Mouse (Mus musculus) kidney, adult 2 months (tissue): ENCODE measurements around the gene Lamc2. TPM values are rescaled to one million over a fixed set of nuclear protein-coding genes. Genes with fewer than 3 reads are reported as not detected.

Experiments
- DNase-seq: peaks from one replicate; pipeline ENCODE4 v3.0.0; 2021
- H3K27ac ChIP-seq: fragments of 200-500 bp; 2 replicates; pipeline ENCODE4 v1.5.1; 2012; ENCODE audit warnings: low read depth, low read length, control low read depth, inconsistent platforms; ENCODE audit not compliant: insufficient read depth
- H3K27me3 ChIP-seq: fragments of 200-500 bp; replicated peaks from 2 replicates; pipeline ENCODE4 v1.6.1; 2012; ENCODE audit warnings: mild to moderate bottlenecking, moderate library complexity, low read length, inconsistent platforms; ENCODE audit not compliant: control insufficient read depth, insufficient read depth
- H3K36me3 ChIP-seq: fragments of 200-500 bp; 2 replicates; pipeline ENCODE4 v1.6.1; 2012; ENCODE audit warnings: mild to moderate bottlenecking, moderate library complexity, low read length, inconsistent platforms; ENCODE audit not compliant: control insufficient read depth, insufficient read depth
- H3K4me1 ChIP-seq: fragments of 200-500 bp; 2 replicates; pipeline ENCODE4 v1.6.1; 2011; ENCODE audit warnings: low read length; ENCODE audit not compliant: control insufficient read depth, insufficient read depth
- H3K4me3 ChIP-seq: fragments of 200-500 bp; 2 replicates; pipeline ENCODE4 v1.5.1; 2011; ENCODE audit warnings: mild to moderate bottlenecking, low read depth, low read length, control low read depth; ENCODE audit not compliant: insufficient read depth
- CTCF ChIP-seq: fragments of 200-500 bp; conservative IDR thresholded peaks from 2 replicates; pipeline ENCODE4 v1.5.1; 2011; ENCODE audit warnings: low read depth, mild to moderate bottlenecking, control low read depth, low read length, moderate library complexity, mixed read lengths; ENCODE audit not compliant: insufficient read depth, insufficient read length
- POLR2A ChIP-seq: fragments of 200-500 bp; IDR thresholded peaks from one replicate; pipeline ENCODE4 v1.6.1; 2011; ENCODE audit warnings: low read depth, low read length, control low read depth
- WGBS: fragments of 180-500 bp; shearing (Covaris S2); methylation state at CpG from one replicate; pipeline ENCODE4 v1.1.7; 2018; 5-methylcytosine and 5-hydroxymethylcytosine counted together
- polyA plus RNA-seq: library from polyadenylated mRNA; depleted of rRNA; stranded (reverse); fragments of >200 nt; gene quantifications from 2 replicates; pipeline ENCODE4 v1.2.3, GENCODE M21; 2012

Lamc2 gene
- polyA plus RNA-seq, 1 experiment = 7.0 TPM

DNA sequence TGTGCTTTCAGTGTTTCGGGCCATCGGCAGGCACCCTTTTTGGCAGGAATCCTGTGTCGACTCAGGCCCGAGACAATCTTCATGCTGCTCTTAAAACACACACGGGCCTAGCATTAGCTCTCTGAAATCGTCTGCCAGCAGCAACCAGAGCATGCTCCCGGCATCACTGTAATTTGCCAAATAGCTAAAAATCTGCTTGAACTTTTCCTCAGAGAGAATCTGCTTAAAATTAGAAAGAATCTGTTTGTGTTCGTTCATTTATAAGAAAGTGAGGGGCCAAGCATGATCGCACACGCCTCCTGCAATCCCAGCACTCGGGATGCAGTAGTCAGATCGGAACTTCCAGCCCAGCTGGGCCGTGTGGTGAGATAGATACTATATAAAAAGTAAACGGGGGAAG lies 15.2 kb upstream of the Lamc2 start:
- Histone ChIP-seq H3K4me1 (no peaks in the 10 kb centered on the region), H3K36me3 (no peaks in the 10 kb centered on the region), H3K27me3 (no peaks in the 10 kb centered on the region; the same call in 1 of the 2 replicates), H3K4me3 (no peak overlapping the region), H3K27ac (no peak overlapping the region)
- WGBS = 69% methylated on average over 14 of the region's 14 CpGs
- no peak for DNase-seq
- TF ChIP-seq POLR2A = no peak
- no peak for TF ChIP-seq CTCF

DNA sequence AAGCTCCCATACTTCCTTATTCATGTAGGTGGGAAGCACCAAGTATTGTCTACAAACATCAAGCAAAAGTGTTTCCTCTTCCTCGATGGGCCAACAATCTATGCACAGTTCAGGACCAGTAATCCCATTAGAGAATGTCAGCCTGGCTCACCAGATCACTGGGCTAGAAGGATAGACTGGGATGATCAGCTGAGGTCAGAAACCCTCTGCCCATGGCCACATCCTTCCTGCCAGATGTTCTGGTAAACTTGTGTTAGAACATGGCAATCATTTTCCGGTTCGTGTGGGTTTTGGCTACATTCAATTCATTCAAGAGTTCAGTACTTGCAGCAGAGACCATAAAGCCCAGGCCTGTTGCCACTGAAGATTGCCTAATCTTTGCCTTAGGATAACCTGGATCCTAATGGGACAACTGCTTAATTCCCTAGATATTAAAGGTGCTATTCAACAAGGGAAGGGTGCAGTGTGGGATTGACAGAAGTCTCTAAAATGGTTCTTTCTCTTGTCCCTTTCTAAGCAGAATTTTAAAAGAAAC lies 11.1 kb upstream of the Lamc2 start:
- 74% methylated on average over 3 of the region's 3 CpGs for WGBS

GRCm38 (mm10) chr1:153192945-153193344 lies 6.7 kb upstream of the Lamc2 start:
- H3K4me1 ChIP-seq = peaks cover 2% of the 10 kb centered on the region; the same call in 1 of the 2 replicates
- H3K27ac ChIP-seq = no peak overlapping the region
- TF ChIP-seq CTCF (no peak), POLR2A (no peak)
- 92% methylated on average over 6 of the region's 6 CpGs for WGBS
- no peak for DNase-seq
- no peaks in the 10 kb centered on the region for H3K36me3 ChIP-seq
- no peaks in the 10 kb centered on the region for H3K27me3 ChIP-seq
- no peak overlapping the region for H3K4me3 ChIP-seq

More for the DNA sequence above, 11.1 kb upstream of the Lamc2 start:
- H3K4me3 ChIP-seq = no peak overlapping the region
- H3K36me3 ChIP-seq = no peaks in the 10 kb centered on the region
- H3K27me3 ChIP-seq = no peaks in the 10 kb centered on the region; the same call in 1 of the 2 replicates
- TF ChIP-seq POLR2A (no peak), CTCF (no peak)
- H3K27ac ChIP-seq = no peak overlapping the region
- no peaks in the 10 kb centered on the region; the same call in 1 of the 2 replicates for H3K4me1 ChIP-seq
- no peak for DNase-seq

- no peak for DNase-seq
- no peaks in the 10 kb centered on the region for H3K36me3 ChIP-seq
- no peak overlapping the region for H3K27ac ChIP-seq
- peaks cover 2% of the 10 kb centered on the region; the same call in 1 of the 2 replicates for H3K4me1 ChIP-seq
- 62% methylated on average over 4 of the region's 4 CpGs for WGBS
- TF ChIP-seq CTCF (no peak), POLR2A (no peak)
- no peak overlapping the region for H3K4me3 ChIP-seq
- no peaks in the 10 kb centered on the region for H3K27me3 ChIP-seq
Observed at GRCm38 (mm10) chr1:153192379-153192778, 6.1 kb upstream of the Lamc2 start.

- no peak overlapping the region for H3K27ac ChIP-seq
- H3K27me3 ChIP-seq = no peaks in the 10 kb centered on the region
- DNase-seq = peak; percentile 95
- WGBS = 3% methylated on average over 5 of the region's 5 CpGs
- TF ChIP-seq CTCF (no peak), POLR2A (no peak)
- H3K4me3 ChIP-seq = 0 out of 2 replicates have a peak overlapping the region, but pooled peaks have one; percentile 3
- H3K4me1 ChIP-seq = peaks cover 2% of the 10 kb centered on the region; the same call in 1 of the 2 replicates
- no peaks in the 10 kb centered on the region for H3K36me3 ChIP-seq
Observed at GRCm38 (mm10) chr1:153191943-153192329, 5.7 kb upstream of the Lamc2 start.

GRCm38 (mm10) chr1:153191237-153191942 lies 5.1 kb upstream of the Lamc2 start:
- WGBS = 27% methylated on average over 15 of the region's 15 CpGs

GRCm38 (mm10) chr1:153188081-153188480 lies 1.8 kb upstream of the Lamc2 start:
- H3K36me3 ChIP-seq = no peaks in the 10 kb centered on the region
- H3K4me1 ChIP-seq = peaks cover 5% of the 10 kb centered on the region
- H3K27ac ChIP-seq = no peak overlapping the region
- no peaks in the 10 kb centered on the region; the same call in 1 of the 2 replicates for H3K27me3 ChIP-seq
- TF ChIP-seq POLR2A (no peak), CTCF (no peak)
- no peak for DNase-seq
- H3K4me3 ChIP-seq = no peak overlapping the region
- WGBS = 65% methylated on average over 3 of the region's 3 CpGs

More at GRCm38 (mm10) chr1:153191237-153191942, 5.1 kb upstream of the Lamc2 start:
- H3K27me3 ChIP-seq = no peaks in the 10 kb centered on the region
- H3K36me3 ChIP-seq = no peaks in the 10 kb centered on the region
- H3K27ac ChIP-seq = peak overlapping the region; percentile 59; the same call in 1 of the 2 replicates
- peaks cover 2% of the 10 kb centered on the region; the same call in 1 of the 2 replicates for H3K4me1 ChIP-seq
- H3K4me3 ChIP-seq = no peak overlapping the region
- DNase-seq = peak; percentile 65
- TF ChIP-seq POLR2A = no peak
- TF ChIP-seq CTCF = no peak
